Mouse (Mus musculus) hindbrain, embryonic 14.5 days (tissue): ENCODE results near the gene Hes7. TPM values are rescaled to one million over a fixed set of nuclear protein-coding genes. Genes with fewer than 3 reads are reported as not detected.
"Not testable (repeated sequence)": the region's sequence is repeated elsewhere in the genome, so short reads cannot be mapped to it uniquely, and the experiment has no call there.

ENCODE experiments used
- ATAC-seq: fragments of 200-750 bp; cut with Nextera tagmentation; 2 replicates; pipeline ENCODE4 v1.8.0; 2017; ENCODE audit warnings: moderate number of reproducible peaks, mild to moderate bottlenecking, moderate TSS enrichment, moderate library complexity; ENCODE audit not compliant: low FRiP score
- DNase-seq: peaks from one replicate; pipeline ENCODE4 v3.0.0-alpha.2; 2015; ENCODE audit warnings: low spot score
- H3K27ac ChIP-seq: fragments of 300-500 bp; sonication (generic); 2 replicates; pipeline ENCODE4 v1.5.1; 2014; ENCODE audit warnings: mild to moderate bottlenecking, moderate library complexity
- H3K27me3 ChIP-seq: fragments of 300-500 bp; sonication (generic); 2 replicates; pipeline ENCODE4 v1.6.1; 2014; ENCODE audit warnings: mild to moderate bottlenecking, low read length, mixed read lengths; ENCODE audit not compliant: control insufficient read depth, insufficient read depth
- H3K36me3 ChIP-seq: fragments of 300-500 bp; sonication (generic); replicated peaks from 2 replicates; pipeline ENCODE4 v1.6.1; 2014; ENCODE audit not compliant: control insufficient read depth, insufficient read depth
- H3K4me1 ChIP-seq: fragments of 300-500 bp; sonication (generic); replicated peaks from 2 replicates; pipeline ENCODE4 v1.6.1; 2014; ENCODE audit warnings: antibody characterized with exemption, low read length, mixed read lengths; ENCODE audit not compliant: control insufficient read depth, insufficient read depth
- H3K4me2 ChIP-seq: fragments of 300-500 bp; sonication (generic); replicated peaks from 2 replicates; pipeline ENCODE4 v1.6.1; 2014; ENCODE audit warnings: mild to moderate bottlenecking, moderate library complexity
- H3K4me3 ChIP-seq: fragments of 300-500 bp; sonication (generic); replicated peaks from 2 replicates; pipeline ENCODE4 v1.5.1; 2014; ENCODE audit warnings: mild to moderate bottlenecking, low read length
- H3K9ac ChIP-seq: fragments of 300-500 bp; sonication (generic); 2 replicates; pipeline ENCODE4 v1.6.1; 2014
- H3K9me3 ChIP-seq: fragments of 300-500 bp; sonication (generic); 2 replicates; pipeline ENCODE4 v1.6.1; 2016; ENCODE audit warnings: low read length; ENCODE audit not compliant: control insufficient read depth
- WGBS: fragments of 180-500 bp; shearing (Covaris S2); extraction: QIAGEN DNeasy Blood & Tissue Kit; methylation state at CpG from one replicate; pipeline ENCODE4 v1.1.7; 2014; 5-methylcytosine and 5-hydroxymethylcytosine counted together
- polyA plus RNA-seq: library from polyadenylated mRNA; unstranded; fragments of >200 nt; fragmentation: Nextera tagmentation; extraction: Ambion mirVana; gene quantifications from 2 replicates; pipeline ENCODE4 v1.2.1, GENCODE M21; 2014

The Hes7 gene
- polyA plus RNA-seq, 1 experiment from 2014 or later = 0.43 TPM

GRCm38 (mm10) chr11:69092386-69092751, 27.8 kb upstream of the Hes7 start:
- Histone ChIP-seq H3K4me2 (no peak overlapping the region), H3K27me3 (no peaks in the 10 kb centered on the region), H3K27ac (no peak overlapping the region), H3K36me3 (peaks cover 28% of the 10 kb centered on the region), H3K4me3 (no peak overlapping the region), H3K9me3 (no peaks in the 10 kb centered on the region), H3K4me1 (peaks cover 40% of the 10 kb centered on the region), H3K9ac (no peak overlapping the region)
- WGBS = 6% methylated on average over 3 of the region's 3 CpGs
- no peak for ATAC-seq
- peak; percentile 78 for DNase-seq

GRCm38 (mm10) chr11:69092871-69093270, 27.3 kb upstream of the Hes7 start:
- no peaks in the 10 kb centered on the region for H3K9me3 ChIP-seq
- H3K4me1 ChIP-seq = peaks cover 45% of the 10 kb centered on the region
- peaks cover 28% of the 10 kb centered on the region for H3K36me3 ChIP-seq
- no peaks in the 10 kb centered on the region for H3K27me3 ChIP-seq
- DNase-seq = no peak
- no peak overlapping the region for H3K4me2 ChIP-seq
- no peak overlapping the region for H3K4me3 ChIP-seq
- 91% methylated on average over 4 of the region's 4 CpGs for WGBS
- H3K9ac ChIP-seq = no peak overlapping the region
- no peak for ATAC-seq
- H3K27ac ChIP-seq = no peak overlapping the region

GRCm38 (mm10) chr11:69093856-69094255, 26.3 kb upstream of the Hes7 start:
- peaks cover 53% of the 10 kb centered on the region for H3K4me1 ChIP-seq
- ATAC-seq, H3K4me2 ChIP-seq: not testable (repeated sequence)

DNA sequence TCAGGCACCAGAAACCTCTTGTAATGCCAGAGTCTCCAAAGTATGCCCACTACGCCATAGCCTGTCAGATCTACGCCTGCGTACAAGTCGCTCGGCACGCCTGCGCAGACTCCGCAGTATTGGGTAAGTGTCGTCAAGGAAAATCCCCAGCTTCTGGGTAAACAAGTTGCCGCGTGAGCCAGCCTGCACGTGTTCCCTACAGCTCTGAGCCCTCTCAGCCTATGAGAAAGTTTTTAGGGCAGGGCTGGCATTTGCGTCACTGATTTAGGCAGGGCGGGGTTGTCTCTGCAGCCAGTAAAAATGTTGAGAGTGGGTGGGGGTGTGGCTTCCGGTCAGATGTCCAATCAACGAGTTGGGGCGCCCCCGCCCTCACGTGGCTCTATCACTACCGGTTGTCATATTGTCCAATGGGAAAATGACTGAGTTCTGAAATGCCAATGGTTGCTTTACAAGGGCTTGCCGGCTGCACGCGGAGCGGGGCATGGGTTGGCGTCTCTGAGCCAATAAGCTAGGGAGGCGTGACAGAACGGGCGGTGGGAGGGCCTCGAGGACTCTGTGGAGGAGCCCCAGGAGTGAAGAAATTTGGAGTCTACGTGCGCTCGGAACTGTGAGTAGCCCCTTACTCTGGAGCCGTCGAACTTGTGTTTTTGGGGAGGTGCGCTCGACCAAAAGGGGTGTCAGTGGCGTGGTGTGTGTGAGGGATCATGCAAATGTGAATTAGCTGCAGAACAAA, 25.3 kb upstream of the Hes7 start, which contains the start of gene Per1:
Per1 (plus strand) TSS at position 521 of the 733 bp plus-strand sequence.
- H3K9ac ChIP-seq = peak within 1 kb of the TSS; percentile 26
- no peaks in the 10 kb centered on the region for H3K27me3 ChIP-seq
- ATAC-seq (peak; percentile 96), DNase-seq (peak; percentile 98)
- H3K4me1 ChIP-seq = peaks cover 48% of the 10 kb centered on the region
- H3K4me3 ChIP-seq = peak within 1 kb of the TSS; percentile 35
- under 1% methylated on average over 37 of the region's 37 CpGs for WGBS
- H3K27ac ChIP-seq = peak within 1 kb of the TSS; percentile 67
- peak within 1 kb of the TSS; percentile 74 for H3K4me2 ChIP-seq
- H3K36me3 ChIP-seq = peaks cover 24% of the 10 kb centered on the region
- no peaks in the 10 kb centered on the region for H3K9me3 ChIP-seq

More at GRCm38 (mm10) chr11:69093856-69094255, 26.3 kb upstream of the Hes7 start:
- peaks cover 28% of the 10 kb centered on the region for H3K36me3 ChIP-seq
- H3K27ac ChIP-seq, H3K4me3 ChIP-seq, DNase-seq, H3K9me3 ChIP-seq, H3K9ac ChIP-seq, H3K27me3 ChIP-seq: not testable (repeated sequence)
- 88% methylated on average over 7 of the region's 7 CpGs for WGBS

DNA sequence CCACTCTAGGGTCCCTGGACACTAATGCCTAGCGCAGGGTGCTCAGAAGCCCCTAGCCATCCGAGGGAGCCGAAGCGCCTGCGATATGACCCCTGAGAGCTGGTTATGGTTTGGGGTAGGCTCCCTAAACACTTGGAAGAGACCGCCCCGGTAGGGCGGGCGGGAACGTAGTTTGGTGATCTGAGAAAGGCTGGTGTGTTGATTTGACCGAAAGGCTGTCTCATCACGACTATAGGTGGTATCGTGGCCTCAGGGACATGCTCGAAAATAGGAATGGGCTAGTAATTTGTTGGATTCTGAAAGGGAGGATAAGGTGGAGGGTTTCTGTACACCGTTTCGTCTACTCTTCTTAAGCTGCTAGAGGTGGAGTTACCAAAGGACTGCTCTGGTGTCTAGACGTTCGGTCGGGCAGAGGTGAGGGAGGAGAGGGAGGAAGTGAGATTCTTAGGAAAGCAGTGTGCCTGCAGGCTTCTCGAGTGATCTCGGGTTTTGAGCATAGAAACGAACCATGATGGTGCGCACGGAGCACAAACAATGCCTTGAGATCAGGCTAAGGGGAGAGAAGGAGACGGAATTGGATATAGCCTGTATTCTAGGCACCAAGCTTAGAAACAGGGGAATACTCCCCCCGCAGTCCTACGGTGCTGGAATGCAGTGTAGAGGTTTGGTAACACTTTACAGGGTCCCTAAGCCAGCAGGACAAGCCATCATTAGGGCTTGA, 24.5 kb upstream of the Hes7 start:
- no peaks in the 10 kb centered on the region for H3K27me3 ChIP-seq

GRCm38 (mm10) chr11:69096360-69096986, 23.7 kb upstream of the Hes7 start:
- Histone ChIP-seq H3K9me3 (no peaks in the 10 kb centered on the region), H3K36me3 (peaks cover 14% of the 10 kb centered on the region), H3K4me2 (peak overlapping the region; percentile 74), H3K4me3 (peak overlapping the region; percentile 35), H3K27ac (no peak overlapping the region; the same call in 1 of the 2 replicates), H3K9ac (peak overlapping the region; percentile 48), H3K27me3 (no peaks in the 10 kb centered on the region), H3K4me1 (peaks cover 44% of the 10 kb centered on the region)
- WGBS = 20% methylated on average over 9 of the region's 9 CpGs
- DNase-seq (no peak), ATAC-seq (no peak)

More for the DNA sequence above, 24.5 kb upstream of the Hes7 start:
- Histone ChIP-seq H3K4me2 (peak overlapping the region; percentile 74), H3K27ac (peak overlapping the region; percentile 55), H3K4me3 (peak overlapping the region; percentile 35), H3K4me1 (peaks cover 47% of the 10 kb centered on the region), H3K9ac (peak overlapping the region; percentile 26), H3K9me3 (no peaks in the 10 kb centered on the region), H3K36me3 (peaks cover 16% of the 10 kb centered on the region)
- ATAC-seq (no peak), DNase-seq (no peak)
- 4% methylated on average over 27 of the region's 27 CpGs for WGBS

- H3K4me1 ChIP-seq = peaks cover 44% of the 10 kb centered on the region
- ATAC-seq = no peak
- no peaks in the 10 kb centered on the region for H3K9me3 ChIP-seq
- H3K27me3 ChIP-seq = no peaks in the 10 kb centered on the region
- DNase-seq = peak; percentile 81
- H3K9ac ChIP-seq = peak overlapping the region; percentile 48
- peak overlapping the region; percentile 70 for H3K27ac ChIP-seq
- WGBS = 2% methylated on average over 29 of the region's 29 CpGs
- H3K4me2 ChIP-seq = peak overlapping the region; percentile 74
- peaks cover 14% of the 10 kb centered on the region for H3K36me3 ChIP-seq
- H3K4me3 ChIP-seq = peak overlapping the region; percentile 13
Observed at GRCm38 (mm10) chr11:69096987-69097900, 23.0 kb upstream of the Hes7 start.

DNA sequence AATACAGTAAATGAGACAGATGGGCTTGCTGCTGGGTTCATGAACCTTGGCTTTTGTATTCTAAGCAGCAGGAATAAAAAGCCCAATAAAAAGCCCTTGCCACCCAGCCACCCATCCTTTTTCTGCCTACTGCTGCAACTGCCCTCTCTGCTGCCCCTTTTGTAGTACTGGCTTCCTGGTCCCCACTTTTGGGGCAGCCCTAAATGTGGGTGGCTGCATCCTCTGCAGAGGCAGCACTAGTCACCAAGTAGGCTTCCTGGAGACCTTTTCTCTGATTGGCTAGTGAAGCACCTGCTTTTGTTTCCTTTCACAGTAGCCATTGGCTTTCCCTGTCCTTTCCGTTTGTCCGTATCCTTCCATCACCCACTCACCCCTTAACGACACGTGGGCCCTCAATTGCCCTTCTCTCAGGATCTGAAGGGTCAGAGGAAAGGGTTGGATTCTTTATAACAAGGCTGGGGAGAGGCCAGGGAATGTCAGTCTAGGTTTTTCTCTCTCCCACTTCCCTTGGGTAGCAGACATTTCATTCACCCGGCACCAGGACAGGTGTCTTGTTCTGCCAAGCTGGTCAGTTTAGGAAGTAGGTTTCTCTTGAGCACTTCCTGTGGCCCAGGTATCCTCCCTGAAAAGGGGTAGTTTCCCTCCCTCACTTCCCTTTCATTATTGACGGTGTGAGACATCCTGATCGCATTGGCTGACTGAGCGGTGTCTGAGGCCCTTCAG, 22.0 kb upstream of the Hes7 start:
- Histone ChIP-seq H3K4me2 (peak overlapping the region; percentile 74), H3K27ac (peak overlapping the region; percentile 70; the same call in 1 of the 2 replicates), H3K27me3 (no peaks in the 10 kb centered on the region), H3K4me1 (peaks cover 44% of the 10 kb centered on the region), H3K4me3 (peak overlapping the region; percentile 46), H3K36me3 (peaks cover 24% of the 10 kb centered on the region), H3K9ac (peak overlapping the region; percentile 68), H3K9me3 (no peaks in the 10 kb centered on the region)
- 17% methylated on average over 8 of the region's 8 CpGs for WGBS
- ATAC-seq (no peak), DNase-seq (no peak)
